Mouse (Mus musculus): ENCODE data around the gene Cmtm7. TPM values are rescaled to one million over a fixed set of nuclear protein-coding genes. Genes with fewer than 3 reads are reported as not detected.

The Cmtm7 gene
- polyA plus RNA-seq, 1 experiment from 2014 or later, result 35.7 TPM

DNA sequence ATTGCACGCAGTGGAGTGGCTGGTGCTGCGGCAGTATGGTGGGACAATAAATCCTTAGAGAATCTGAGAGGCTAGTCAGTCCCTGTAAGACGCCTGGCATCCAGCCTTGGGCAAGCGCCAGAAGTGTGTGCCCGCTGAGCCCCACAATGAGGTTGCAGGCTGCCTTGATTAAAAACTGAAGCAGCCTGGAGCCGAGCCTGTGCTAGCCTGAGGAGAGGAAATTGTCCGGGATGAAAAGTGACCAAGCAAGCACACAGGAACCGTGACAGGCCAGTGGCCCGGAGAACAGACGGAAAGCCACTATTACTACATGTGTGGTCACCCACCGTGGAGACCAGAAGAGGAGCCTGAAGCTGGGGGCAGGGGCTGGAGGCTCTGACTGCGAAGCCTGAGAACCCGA lies 14.6 kb downstream of the Cmtm7 start:
- Histone ChIP-seq H3K9me3 (ENCODE audit: control insufficient read depth) (no peaks in the 10 kb centered on the region), H3K36me3 (ENCODE audit: control insufficient read depth, insufficient read depth) (peaks cover 9% of the 10 kb centered on the region; the same call in 1 of the 2 replicates), H3K9ac (ENCODE audit: low read depth, low read length) (no peak overlapping the region), H3K4me1 (replicated peaks; ENCODE audit: control insufficient read depth, insufficient read depth, low read length) (no peaks in the 10 kb centered on the region), H3K27me3 (replicated peaks; ENCODE audit: control insufficient read depth, insufficient read depth, low read length) (no peaks in the 10 kb centered on the region), H3K4me3 (ENCODE audit: low read depth, low read length) (no peak overlapping the region), H3K4me2 (replicated peaks; ENCODE audit: low read depth) (no peak overlapping the region), H3K27ac (ENCODE audit: low read depth, low read length) (no peak overlapping the region)
- 84% methylated on average over 13 of the region's 13 CpGs for WGBS
- no peak for TF ChIP-seq CTCF (IDR thresholded peaks at IDR 0.05; ENCODE audit: low read depth)
- ATAC-seq, result no peak

DNA sequence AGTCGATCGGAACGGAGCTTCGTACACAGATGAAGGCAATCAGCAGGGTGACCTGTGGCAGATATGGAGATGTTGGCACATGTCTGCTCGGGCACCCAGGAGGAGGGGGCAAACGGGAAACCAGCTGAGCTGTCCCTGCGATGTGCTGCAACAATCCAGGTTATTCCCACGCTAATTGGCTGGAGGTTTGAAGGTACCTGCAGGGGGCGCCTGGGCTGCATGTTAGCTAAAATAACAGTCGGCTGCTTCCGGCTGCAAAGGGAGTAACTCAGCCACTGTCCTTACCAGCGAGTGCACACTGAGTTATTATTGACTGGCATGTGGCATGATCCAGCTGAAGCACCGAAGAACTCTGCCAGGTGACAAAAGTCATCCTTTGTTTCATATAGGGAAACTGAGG lies 18.3 kb downstream of the Cmtm7 start:
- Histone ChIP-seq H3K9me3 (ENCODE audit: control insufficient read depth) (no peaks in the 10 kb centered on the region), H3K4me2 (replicated peaks; ENCODE audit: low read depth) (no peak overlapping the region), H3K27ac (ENCODE audit: low read depth, low read length) (no peak overlapping the region), H3K4me3 (ENCODE audit: low read depth, low read length) (no peak overlapping the region), H3K27me3 (replicated peaks; ENCODE audit: control insufficient read depth, insufficient read depth, low read length) (no peaks in the 10 kb centered on the region), H3K4me1 (replicated peaks; ENCODE audit: control insufficient read depth, insufficient read depth, low read length) (no peaks in the 10 kb centered on the region), H3K9ac (ENCODE audit: low read depth, low read length) (no peak overlapping the region), H3K36me3 (ENCODE audit: control insufficient read depth, insufficient read depth) (peaks cover 20% of the 10 kb centered on the region; the same call in 1 of the 2 replicates)
- WGBS, result 68% methylated on average over 13 of the region's 13 CpGs
- no peak for ATAC-seq
- TF ChIP-seq CTCF (IDR thresholded peaks at IDR 0.05; ENCODE audit: low read depth), result peak; percentile 74

DNA sequence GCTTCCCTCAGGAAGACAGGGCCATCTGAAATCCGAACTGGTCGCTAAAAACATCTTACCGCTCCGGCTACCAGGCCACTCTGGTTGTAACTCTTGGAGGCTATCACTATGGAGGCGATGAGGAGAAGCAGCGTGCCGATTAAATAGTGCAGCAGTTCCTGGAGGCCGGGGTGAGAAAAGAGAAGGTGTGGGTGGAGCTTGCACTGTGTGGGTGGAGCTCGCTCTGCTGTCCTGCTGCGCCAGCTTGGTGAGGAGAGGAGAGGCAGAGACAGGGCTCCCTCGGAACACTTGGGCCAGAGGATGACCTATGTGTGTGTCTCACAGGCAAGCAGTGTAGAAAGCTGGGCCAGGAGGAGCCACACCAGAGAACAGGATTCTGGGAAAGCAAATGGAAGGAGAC lies 19.8 kb downstream of the Cmtm7 start:
- ATAC-seq, result no peak
- Histone ChIP-seq H3K27ac (ENCODE audit: low read depth, low read length) (no peak overlapping the region), H3K4me1 (replicated peaks; ENCODE audit: control insufficient read depth, insufficient read depth, low read length) (no peaks in the 10 kb centered on the region), H3K9ac (ENCODE audit: low read depth, low read length) (no peak overlapping the region), H3K4me2 (replicated peaks; ENCODE audit: low read depth) (no peak overlapping the region), H3K36me3 (ENCODE audit: control insufficient read depth, insufficient read depth) (peaks cover 25% of the 10 kb centered on the region; the same call in 1 of the 2 replicates), H3K4me3 (ENCODE audit: low read depth, low read length) (no peak overlapping the region), H3K27me3 (replicated peaks; ENCODE audit: control insufficient read depth, insufficient read depth, low read length) (no peaks in the 10 kb centered on the region), H3K9me3 (ENCODE audit: control insufficient read depth) (no peaks in the 10 kb centered on the region)
- no peak for TF ChIP-seq CTCF (IDR thresholded peaks at IDR 0.05; ENCODE audit: low read depth)
- 65% methylated on average over 11 of the region's 11 CpGs for WGBS

DNA sequence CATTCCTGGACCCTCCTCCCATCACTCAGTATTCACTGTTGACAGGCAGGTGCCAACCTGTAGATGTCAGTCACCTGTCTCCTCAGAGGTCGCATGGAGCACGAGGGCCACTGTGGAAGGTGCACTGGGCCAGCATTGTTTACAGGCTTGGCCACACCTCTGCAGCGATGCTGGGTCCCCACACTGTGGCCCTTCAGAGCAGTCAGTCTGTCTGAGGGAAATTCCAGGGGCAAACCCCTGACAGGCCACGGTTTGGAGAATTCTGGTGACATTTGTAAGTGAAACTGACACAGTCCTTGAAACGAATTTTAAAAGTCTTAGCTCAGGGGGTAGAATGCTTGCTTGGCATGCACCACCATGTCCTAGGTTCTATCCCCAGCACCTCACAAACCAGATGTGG lies 21.3 kb downstream of the Cmtm7 start:
- Histone ChIP-seq H3K4me2 (replicated peaks; ENCODE audit: low read depth) (no peak overlapping the region), H3K4me1 (replicated peaks; ENCODE audit: control insufficient read depth, insufficient read depth, low read length) (no peaks in the 10 kb centered on the region), H3K4me3 (ENCODE audit: low read depth, low read length) (no peak overlapping the region), H3K9me3 (ENCODE audit: control insufficient read depth) (no peaks in the 10 kb centered on the region), H3K27ac (ENCODE audit: low read depth, low read length) (no peak overlapping the region), H3K9ac (ENCODE audit: low read depth, low read length) (no peak overlapping the region), H3K36me3 (ENCODE audit: control insufficient read depth, insufficient read depth) (peaks cover 31% of the 10 kb centered on the region; the same call in 1 of the 2 replicates), H3K27me3 (replicated peaks; ENCODE audit: control insufficient read depth, insufficient read depth, low read length) (no peaks in the 10 kb centered on the region)
- no peak for TF ChIP-seq CTCF (IDR thresholded peaks at IDR 0.05; ENCODE audit: low read depth)
- WGBS, result 77% methylated on average over 5 of the region's 5 CpGs
- no peak for ATAC-seq

DNA sequence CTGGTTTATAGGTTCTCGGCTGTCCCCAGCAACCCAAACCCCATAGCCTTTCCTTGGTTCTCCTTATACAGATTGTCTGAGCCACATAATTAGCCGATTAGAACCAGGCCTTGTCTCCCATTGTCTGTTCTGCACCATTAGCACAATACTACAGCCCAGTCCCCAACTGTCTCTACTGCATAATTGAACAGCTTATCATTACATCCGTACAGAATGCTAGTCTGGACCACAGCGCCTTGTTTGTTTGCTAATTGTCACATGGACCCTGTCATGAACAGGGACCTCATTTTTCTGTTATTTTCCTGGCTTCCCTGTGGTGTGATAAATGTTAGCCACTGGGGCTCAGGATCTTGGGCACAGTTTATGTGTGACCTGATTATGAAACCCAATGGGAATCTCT lies 21.8 kb downstream of the Cmtm7 start:
- Histone ChIP-seq H3K9ac (ENCODE audit: low read depth, low read length) (no peak overlapping the region), H3K4me3 (ENCODE audit: low read depth, low read length) (no peak overlapping the region), H3K27ac (ENCODE audit: low read depth, low read length) (no peak overlapping the region), H3K4me2 (replicated peaks; ENCODE audit: low read depth) (no peak overlapping the region), H3K36me3 (ENCODE audit: control insufficient read depth, insufficient read depth) (peaks cover 31% of the 10 kb centered on the region; the same call in 1 of the 2 replicates), H3K4me1 (replicated peaks; ENCODE audit: control insufficient read depth, insufficient read depth, low read length) (no peaks in the 10 kb centered on the region), H3K27me3 (replicated peaks; ENCODE audit: control insufficient read depth, insufficient read depth, low read length) (no peaks in the 10 kb centered on the region), H3K9me3 (ENCODE audit: control insufficient read depth) (no peaks in the 10 kb centered on the region)
- no peak for ATAC-seq
- 87% methylated on average over 4 of the region's 4 CpGs for WGBS
- TF ChIP-seq CTCF (IDR thresholded peaks at IDR 0.05; ENCODE audit: low read depth), result no peak

DNA sequence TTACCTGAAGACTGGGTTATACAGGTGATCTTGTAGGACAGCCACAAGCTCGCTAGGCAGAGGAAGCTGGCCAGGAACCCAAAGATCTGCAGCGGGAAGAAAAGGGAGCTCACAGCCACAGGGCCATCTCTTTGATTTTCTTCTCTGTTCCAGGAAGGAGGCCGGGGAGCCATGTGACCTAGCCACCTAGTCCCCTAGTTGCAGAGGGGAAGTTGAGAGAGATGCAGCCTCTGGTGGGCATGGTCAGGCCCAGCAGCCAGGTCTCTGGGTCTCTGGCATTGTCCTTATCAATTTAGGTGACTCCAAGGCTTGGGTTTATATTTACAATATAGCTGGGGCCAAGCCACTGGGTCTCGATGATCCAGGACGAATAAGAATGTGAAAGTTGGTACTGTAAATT lies 22.9 kb downstream of the Cmtm7 start:
- Histone ChIP-seq H3K4me1 (replicated peaks; ENCODE audit: control insufficient read depth, insufficient read depth, low read length) (no peaks in the 10 kb centered on the region), H3K9ac (ENCODE audit: low read depth, low read length) (no peak overlapping the region), H3K4me2 (replicated peaks; ENCODE audit: low read depth) (no peak overlapping the region), H3K27ac (ENCODE audit: low read depth, low read length) (no peak overlapping the region), H3K4me3 (ENCODE audit: low read depth, low read length) (no peak overlapping the region), H3K9me3 (ENCODE audit: control insufficient read depth) (no peaks in the 10 kb centered on the region), H3K27me3 (replicated peaks; ENCODE audit: control insufficient read depth, insufficient read depth, low read length) (no peaks in the 10 kb centered on the region), H3K36me3 (ENCODE audit: control insufficient read depth, insufficient read depth) (peaks cover 31% of the 10 kb centered on the region; the same call in 1 of the 2 replicates)
- no peak for TF ChIP-seq CTCF (IDR thresholded peaks at IDR 0.05; ENCODE audit: low read depth)
- 79% methylated on average over 5 of the region's 5 CpGs for WGBS
- no peak for ATAC-seq

DNA sequence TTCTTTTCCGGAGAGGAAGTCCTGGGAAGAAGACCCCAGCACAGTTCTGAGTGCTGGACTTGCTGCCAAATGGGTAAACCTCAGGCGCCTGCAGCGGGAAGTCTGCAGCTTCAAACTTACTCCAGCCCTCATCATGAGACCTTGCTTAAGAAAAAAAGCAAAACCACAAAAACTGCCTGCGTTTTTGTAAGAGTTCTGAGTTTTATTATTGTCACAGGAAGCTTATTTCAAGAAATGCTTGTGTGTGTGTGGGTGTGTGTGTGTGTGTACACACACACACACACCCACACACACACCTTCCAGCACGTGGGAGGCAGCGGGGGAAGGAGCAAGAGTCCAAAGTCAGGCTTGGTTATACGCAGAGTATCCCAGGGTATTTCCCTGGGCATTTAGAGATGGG lies 23.4 kb downstream of the Cmtm7 start:
- H3K36me3 ChIP-seq (ENCODE audit: control insufficient read depth, insufficient read depth), result peaks cover 31% of the 10 kb centered on the region; the same call in 1 of the 2 replicates
- no peak overlapping the region for H3K9ac ChIP-seq (ENCODE audit: low read depth, low read length)
- no peak overlapping the region for H3K4me2 ChIP-seq (replicated peaks; ENCODE audit: low read depth)
- 67% methylated on average over 7 of the region's 7 CpGs for WGBS
- H3K4me3 ChIP-seq (ENCODE audit: low read depth, low read length), result no peak overlapping the region
- no peak overlapping the region for H3K27ac ChIP-seq (ENCODE audit: low read depth, low read length)
- TF ChIP-seq CTCF (IDR thresholded peaks at IDR 0.05; ENCODE audit: low read depth), result no peak
- no peak for ATAC-seq
- H3K9me3 ChIP-seq (ENCODE audit: control insufficient read depth), result no peaks in the 10 kb centered on the region
- H3K4me1 ChIP-seq (replicated peaks; ENCODE audit: control insufficient read depth, insufficient read depth, low read length), result no peaks in the 10 kb centered on the region
- H3K27me3 ChIP-seq (replicated peaks; ENCODE audit: control insufficient read depth, insufficient read depth, low read length), result no peaks in the 10 kb centered on the region
